Comparison of ENCODE assay signal across 28 mouse cellular contexts in genomic region chr17:66894181-66894580, GRCm38 (mm10).
"Had no signal": no experiment of that assay in that cellular context is flagged by ENCODE, and none has a peak within 500 bp of the region (broad histone marks: within the 10 kb centered on the region; RNA-seq: fewer than 3 reads in every experiment).

No protein-coding gene starts in this region.

- H3K4me2 ChIP-seq: embryonic facial prominence, embryonic 12.5 days; embryonic facial prominence, embryonic 13.5 days; embryonic facial prominence, embryonic 15.5 days; forebrain, embryonic 12.5 days; forebrain, embryonic 13.5 days; forebrain, embryonic 15.5 days had no signal

- H3K9ac ChIP-seq: embryonic facial prominence, embryonic 12.5 days; embryonic facial prominence, embryonic 13.5 days; embryonic facial prominence, embryonic 15.5 days; forebrain, embryonic 12.5 days; forebrain, embryonic 13.5 days; forebrain, embryonic 15.5 days; forebrain, postnatal 0 days had no signal

- H3K27ac ChIP-seq: embryonic facial prominence, embryonic 10.5 days; embryonic facial prominence, embryonic 12.5 days; embryonic facial prominence, embryonic 13.5 days; embryonic facial prominence, embryonic 15.5 days; forebrain, embryonic 10.5 days; forebrain, embryonic 12.5 days; forebrain, embryonic 13.5 days; forebrain, embryonic 15.5 days; gastrocnemius, adult 2 months; heart, adult 2 months had no signal

- H3K4me3 ChIP-seq: embryonic facial prominence, embryonic 10.5 days; embryonic facial prominence, embryonic 12.5 days; embryonic facial prominence, embryonic 13.5 days; embryonic facial prominence, embryonic 15.5 days; erythroblast, embryonic 14.5 days; forebrain, embryonic 10.5 days; forebrain, embryonic 12.5 days; forebrain, embryonic 13.5 days; forebrain, embryonic 15.5 days; gastrocnemius, adult 2 months; heart, adult 2 months had no signal

- H3K27me3 ChIP-seq: embryonic facial prominence, embryonic 12.5 days; embryonic facial prominence, embryonic 13.5 days; embryonic facial prominence, embryonic 15.5 days; forebrain, embryonic 12.5 days; forebrain, embryonic 13.5 days; forebrain, embryonic 15.5 days had no signal

- H3K4me1 ChIP-seq: embryonic facial prominence, embryonic 10.5 days; embryonic facial prominence, embryonic 12.5 days; embryonic facial prominence, embryonic 15.5 days; forebrain, embryonic 13.5 days had no signal

- DNase-seq: cerebellum, adult 2 months; cerebellum, adult 8-10 months; cerebellum, adult 9-10 months; cerebellum, adult 9-11 months; cerebellum, postnatal 10 days; cerebellum, postnatal 14 days; cerebellum, postnatal 25 days; cerebellum, postnatal 36 days; embryo, embryonic 11 days; forebrain, postnatal 0 days; gastrocnemius, adult 2 months; gastrocnemius, postnatal 10 days; gastrocnemius, postnatal 14 days; gastrocnemius, postnatal 25 days; gastrocnemius, postnatal 36 days; heart, adult 18-20 months; heart, adult 2 months had no signal

- H3K9me3 ChIP-seq: embryonic facial prominence, embryonic 10.5 days; embryonic facial prominence, embryonic 12.5 days; embryonic facial prominence, embryonic 13.5 days; embryonic facial prominence, embryonic 15.5 days; forebrain, embryonic 10.5 days; forebrain, embryonic 12.5 days; forebrain, embryonic 13.5 days; forebrain, embryonic 15.5 days had no signal

- H3K36me3 ChIP-seq: embryonic facial prominence, embryonic 10.5 days; embryonic facial prominence, embryonic 12.5 days; embryonic facial prominence, embryonic 13.5 days; embryonic facial prominence, embryonic 15.5 days; forebrain, embryonic 10.5 days; forebrain, embryonic 12.5 days; forebrain, embryonic 15.5 days had no signal

- ATAC-seq: forebrain, embryonic 13.5 days; forebrain, embryonic 14.5 days; forebrain, embryonic 15.5 days; forebrain, embryonic 16.5 days; forebrain, postnatal 0 days had no signal
